Mouse (Mus musculus): ENCODE measurements at regions not wholly inside any gene's neighbourhood (a gene's known extent, or its start where the extent isn't known, plus 50 kb on each side); places are given as distances from the start of the nearest gene placed in this dataset.

DNA sequence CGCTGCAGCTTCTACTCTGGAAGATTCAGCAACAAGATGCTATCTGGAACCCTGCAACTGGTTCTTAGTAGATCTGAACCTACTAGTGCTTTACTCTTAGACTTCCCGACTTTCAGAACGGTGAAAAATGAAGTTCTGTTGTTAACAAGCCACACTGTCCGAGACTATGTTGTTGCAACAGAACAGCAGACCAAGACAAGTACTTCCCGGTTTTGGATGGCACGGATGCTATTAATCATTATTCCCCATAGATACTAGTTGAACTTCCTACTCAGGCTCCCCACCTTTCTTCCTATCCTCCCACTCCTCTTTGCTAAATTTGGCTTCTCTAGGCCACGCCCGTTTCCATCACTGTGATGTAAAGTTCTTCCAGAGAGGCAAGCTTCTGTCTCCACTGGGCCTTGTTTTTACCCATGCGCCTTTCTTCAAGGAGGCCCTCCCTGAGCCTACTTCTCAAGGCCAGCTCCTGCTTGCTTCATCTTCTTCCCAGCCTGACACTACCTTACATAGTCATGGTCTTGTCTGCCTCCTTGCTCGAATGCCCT, 67.7 kb upstream of the 4930432M17Rik start:
- TF ChIP-seq FLI1 (IDR thresholded peaks at IDR 0.05; ENCODE audit: low read length) (no peak), GATA1 (IDR thresholded peaks at IDR 0.05; ENCODE audit: borderline replicate concordance, low read length) (no peak)

DNA sequence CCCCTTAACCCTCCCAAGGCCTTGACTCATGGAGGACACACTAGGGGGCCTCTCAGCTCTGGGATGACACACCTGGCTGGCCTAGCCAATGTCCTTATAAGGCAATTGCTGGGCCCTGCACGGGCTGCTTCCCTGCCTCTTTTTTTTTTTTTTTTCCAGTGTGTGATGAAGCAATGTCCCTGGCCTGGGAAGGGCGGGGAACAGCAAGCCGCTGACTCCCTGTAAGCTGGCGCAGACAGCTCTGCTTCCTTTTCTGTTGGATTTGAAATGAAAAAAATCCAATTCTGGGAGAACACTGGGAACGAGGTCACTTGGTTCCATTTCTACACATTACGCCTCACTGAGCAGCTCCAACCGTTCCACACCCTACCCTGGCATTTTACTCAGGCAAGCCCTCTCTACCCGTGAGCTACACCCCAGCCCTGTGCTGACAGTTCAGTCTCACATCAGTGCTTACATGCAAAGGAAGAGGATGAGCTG, 68.4 kb upstream of the 4930432M17Rik start:
- H3K4me3 ChIP-seq (replicated peaks) = no peak overlapping the region
- no peaks in the 10 kb centered on the region for H3K36me3 ChIP-seq (replicated peaks; ENCODE audit: low read length)
- peaks cover 10% of the 10 kb centered on the region for H3K4me1 ChIP-seq
- H3K9me3 ChIP-seq = peaks cover 27% of the 10 kb centered on the region
- TF ChIP-seq FLI1 (IDR thresholded peaks at IDR 0.05; ENCODE audit: low read length) (no peak), GATA1 (IDR thresholded peaks at IDR 0.05; ENCODE audit: borderline replicate concordance, low read length) (no peak)
- peaks cover 39% of the 10 kb centered on the region for H3K27me3 ChIP-seq (replicated peaks)

More for the DNA sequence above, 67.7 kb upstream of the 4930432M17Rik start:
- Histone ChIP-seq H3K9me3 (peaks cover 23% of the 10 kb centered on the region), H3K36me3 (replicated peaks; ENCODE audit: low read length) (no peaks in the 10 kb centered on the region), H3K4me1 (peaks cover 3% of the 10 kb centered on the region), H3K4me3 (replicated peaks) (no peak overlapping the region), H3K27me3 (replicated peaks) (peaks cover 36% of the 10 kb centered on the region)

DNA sequence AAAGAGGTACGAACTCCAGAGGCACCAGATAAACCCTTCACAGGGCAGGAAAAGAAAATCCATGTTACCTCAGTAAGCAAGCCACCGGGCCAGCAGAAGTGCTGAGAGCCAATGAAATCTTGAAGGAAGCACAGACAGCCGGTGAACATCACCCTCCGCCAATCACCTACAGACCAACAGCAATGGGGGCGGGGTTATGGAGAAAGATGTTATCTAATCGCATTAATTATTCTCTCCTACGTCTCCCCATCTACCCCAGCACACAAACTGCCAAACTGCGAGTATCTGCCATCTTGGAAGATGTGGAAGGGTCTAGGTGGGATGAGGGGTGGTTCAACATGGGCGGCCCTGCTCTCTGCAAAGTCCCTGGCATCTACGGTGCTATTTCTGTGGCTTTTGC, 68.6 kb upstream of the Slc44a3 start:
- Histone ChIP-seq H3K4me1 (peaks cover 11% of the 10 kb centered on the region), H3K27me3 (replicated peaks) (peaks cover 47% of the 10 kb centered on the region), H3K4me3 (replicated peaks) (no peak overlapping the region), H3K36me3 (replicated peaks; ENCODE audit: low read length) (no peaks in the 10 kb centered on the region), H3K9me3 (peaks cover 19% of the 10 kb centered on the region)
- TF ChIP-seq GATA1 (IDR thresholded peaks at IDR 0.05; ENCODE audit: borderline replicate concordance, low read length) (no peak), FLI1 (IDR thresholded peaks at IDR 0.05; ENCODE audit: low read length) (no peak)

- H3K36me3 ChIP-seq (replicated peaks; ENCODE audit: low read length) = no peaks in the 10 kb centered on the region
- H3K4me1 ChIP-seq = peaks cover 11% of the 10 kb centered on the region
- H3K4me3 ChIP-seq (replicated peaks) = no peak overlapping the region
- TF ChIP-seq FLI1 (IDR thresholded peaks at IDR 0.05; ENCODE audit: low read length) (no peak), GATA1 (IDR thresholded peaks at IDR 0.05; ENCODE audit: borderline replicate concordance, low read length) (no peak)
- H3K27me3 ChIP-seq (replicated peaks) = peaks cover 48% of the 10 kb centered on the region
- peaks cover 16% of the 10 kb centered on the region for H3K9me3 ChIP-seq
Observed at GRCm38 (mm10) chr3:121600388-121600787, 68.2 kb upstream of the Slc44a3 start.

DNA sequence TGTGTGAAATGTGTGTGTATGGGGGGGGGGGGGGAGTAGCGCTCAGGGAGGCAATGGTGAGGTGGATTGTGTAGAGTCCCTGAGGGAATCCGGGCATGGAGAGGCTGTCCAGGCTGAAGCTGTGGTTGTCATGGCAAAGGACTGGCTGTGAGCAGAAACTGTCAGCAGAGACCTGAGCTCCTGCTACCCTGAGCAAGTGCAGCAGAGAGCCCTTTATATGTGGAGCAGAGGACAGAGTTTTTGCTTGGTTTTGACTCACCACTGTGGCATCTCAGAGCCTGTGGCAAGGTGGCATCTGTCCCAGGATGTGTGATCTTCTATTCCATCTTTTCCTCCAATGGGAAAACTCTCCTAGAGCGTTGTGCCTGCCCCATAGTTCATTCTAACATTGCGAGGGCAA, 65.8 kb upstream of the Slc44a3 start:
- Histone ChIP-seq H3K27me3 (replicated peaks) (peaks cover 42% of the 10 kb centered on the region), H3K4me3 (replicated peaks) (no peak overlapping the region), H3K9me3 (peaks cover 19% of the 10 kb centered on the region), H3K36me3 (replicated peaks; ENCODE audit: low read length) (no peaks in the 10 kb centered on the region), H3K4me1 (peaks cover 15% of the 10 kb centered on the region)
- no peak for TF ChIP-seq FLI1 (IDR thresholded peaks at IDR 0.05; ENCODE audit: low read length)
- no peak for TF ChIP-seq GATA1 (IDR thresholded peaks at IDR 0.05; ENCODE audit: borderline replicate concordance, low read length)

- TF ChIP-seq GATA1 (IDR thresholded peaks at IDR 0.05; ENCODE audit: borderline replicate concordance, low read length) (no peak), FLI1 (IDR thresholded peaks at IDR 0.05; ENCODE audit: low read length) (no peak)
- H3K27me3 ChIP-seq (replicated peaks) = peaks cover 41% of the 10 kb centered on the region
- no peaks in the 10 kb centered on the region for H3K36me3 ChIP-seq (replicated peaks; ENCODE audit: low read length)
- H3K4me3 ChIP-seq (replicated peaks) = no peak overlapping the region
- peaks cover 27% of the 10 kb centered on the region for H3K9me3 ChIP-seq
- peaks cover 22% of the 10 kb centered on the region for H3K4me1 ChIP-seq
Observed at GRCm38 (mm10) chr3:121597203-121597602, 65.0 kb upstream of the Slc44a3 start.

DNA sequence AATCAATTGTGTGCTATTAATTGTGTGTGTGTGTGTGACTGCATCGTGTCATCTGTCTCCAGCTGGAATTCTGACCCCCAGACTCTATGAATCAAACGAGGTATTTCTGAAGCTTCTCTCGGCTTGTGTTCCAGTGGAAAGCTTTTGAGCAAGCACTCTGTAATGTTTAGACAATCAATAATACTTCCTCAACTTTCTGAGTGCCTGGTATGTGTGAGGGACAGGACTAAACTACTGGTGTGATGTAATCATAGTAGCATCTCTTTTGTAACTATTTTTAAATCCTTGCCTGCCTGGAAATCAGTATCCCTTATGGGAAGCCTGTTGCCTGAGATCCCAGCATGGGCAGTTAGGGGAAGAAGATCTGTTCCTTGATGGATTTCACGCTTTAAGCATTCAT, 62.4 kb upstream of the Slc44a3 start:
- Histone ChIP-seq H3K9me3 (peaks cover 51% of the 10 kb centered on the region), H3K4me1 (peaks cover 32% of the 10 kb centered on the region), H3K4me3 (replicated peaks) (no peak overlapping the region), H3K36me3 (replicated peaks; ENCODE audit: low read length) (peaks cover 4% of the 10 kb centered on the region), H3K27me3 (replicated peaks) (peaks cover 50% of the 10 kb centered on the region)
- TF ChIP-seq FLI1 (IDR thresholded peaks at IDR 0.05; ENCODE audit: low read length) = no peak
- no peak for TF ChIP-seq GATA1 (IDR thresholded peaks at IDR 0.05; ENCODE audit: borderline replicate concordance, low read length)

GRCm38 (mm10) chr3:121593598-121594117, 61.5 kb upstream of the Slc44a3 start:
- no peak overlapping the region for H3K4me3 ChIP-seq (replicated peaks)
- H3K4me1 ChIP-seq = peaks cover 38% of the 10 kb centered on the region
- H3K36me3 ChIP-seq (replicated peaks; ENCODE audit: low read length) = peaks cover 4% of the 10 kb centered on the region
- TF ChIP-seq GATA1 (IDR thresholded peaks at IDR 0.05; ENCODE audit: borderline replicate concordance, low read length) = no peak
- TF ChIP-seq FLI1 (IDR thresholded peaks at IDR 0.05; ENCODE audit: low read length) = no peak
- H3K27me3 ChIP-seq (replicated peaks) = peaks cover 52% of the 10 kb centered on the region
- H3K9me3 ChIP-seq = peaks cover 57% of the 10 kb centered on the region

GRCm38 (mm10) chr3:121593143-121593542, 60.9 kb upstream of the Slc44a3 start:
- Histone ChIP-seq H3K4me3 (replicated peaks) (no peak overlapping the region), H3K27me3 (replicated peaks) (peaks cover 52% of the 10 kb centered on the region), H3K36me3 (replicated peaks; ENCODE audit: low read length) (peaks cover 4% of the 10 kb centered on the region), H3K9me3 (peaks cover 57% of the 10 kb centered on the region), H3K4me1 (peaks cover 40% of the 10 kb centered on the region)
- TF ChIP-seq GATA1 (IDR thresholded peaks at IDR 0.05; ENCODE audit: borderline replicate concordance, low read length) (no peak), FLI1 (IDR thresholded peaks at IDR 0.05; ENCODE audit: low read length) (no peak)

GRCm38 (mm10) chr3:121589494-121589885, 57.3 kb upstream of the Slc44a3 start:
- TF ChIP-seq FLI1 (IDR thresholded peaks at IDR 0.05; ENCODE audit: low read length) (no peak), GATA1 (IDR thresholded peaks at IDR 0.05; ENCODE audit: borderline replicate concordance, low read length) (no peak)
- Histone ChIP-seq H3K9me3 (peaks cover 47% of the 10 kb centered on the region), H3K4me1 (peaks cover 44% of the 10 kb centered on the region), H3K27me3 (replicated peaks) (peaks cover 37% of the 10 kb centered on the region), H3K36me3 (replicated peaks; ENCODE audit: low read length) (peaks cover 4% of the 10 kb centered on the region), H3K4me3 (replicated peaks) (no peak overlapping the region)

Data from megakaryocyte, embryonic 14.5 days (primary cell).